ENCODE assay signal across 25 mouse cellular contexts in genomic region chr19:32737844-32738243, GRCm38 (mm10). TPM values are rescaled to one million over a fixed set of nuclear protein-coding genes. Genes with fewer than 3 reads are reported as not detected.
A peak's percentile ranks its signal among the peaks of the same experiment; 100 is the strongest.
DNase-seq lines count a peak whose midpoint lies in the region; ATAC-seq and TF ChIP-seq lines count a peak whose summit lies in the region.
"Had no signal": no experiment of that assay in that cellular context is flagged by ENCODE, and none has a peak within 500 bp of the region (broad histone marks: within the 10 kb centered on the region; RNA-seq: fewer than 3 reads in every experiment).

No protein-coding gene starts in this region.

- H3K36me3 ChIP-seq in midbrain, embryonic 11.5 days (ENCODE audit: control insufficient read depth, insufficient read depth, low read length) = no peaks in the 10 kb centered on the region
- H3K36me3 ChIP-seq in midbrain, postnatal 0 days (ENCODE audit: insufficient read depth, low read length) = no peaks in the 10 kb centered on the region
- H3K36me3 ChIP-seq: G1E; heart, embryonic 10.5 days; heart, embryonic 13.5 days had no signal

- H3K4me3 ChIP-seq in midbrain, embryonic 11.5 days (ENCODE audit: low read depth, low read length) = no peak overlapping the region
- H3K4me3 ChIP-seq in midbrain, postnatal 0 days (ENCODE audit: low read depth, low read length) = no peak overlapping the region
- no peak overlapping the region for H3K4me3 ChIP-seq in brown adipose tissue, adult 24 weeks (ENCODE audit: insufficient read depth, low read depth, low read length)
- H3K4me3 ChIP-seq: gastrocnemius, adult 2 months; heart, adult 2 months; heart, embryonic 10.5 days; heart, embryonic 13.5 days had no signal

- no peaks in the 10 kb centered on the region for H3K9me3 ChIP-seq in midbrain, embryonic 11.5 days (ENCODE audit: control insufficient read depth, low read length)
- no peaks in the 10 kb centered on the region for H3K9me3 ChIP-seq in midbrain, postnatal 0 days (ENCODE audit: low read length)
- H3K9me3 ChIP-seq: G1E; heart, embryonic 10.5 days; heart, embryonic 13.5 days had no signal

- no peak overlapping the region for H3K4me2 ChIP-seq in midbrain, embryonic 11.5 days
- no peak overlapping the region for H3K4me2 ChIP-seq in midbrain, postnatal 0 days (ENCODE audit: low read depth, low read length, poor library complexity, severe bottlenecking)
- H3K4me2 ChIP-seq: heart, embryonic 13.5 days; hindbrain, embryonic 14.5 days had no signal

- peak; percentile 27 for DNase-seq in heart, adult 11 months
- no peak for DNase-seq in heart, adult 18-20 months
- DNase-seq in midbrain, embryonic 11.5 days (ENCODE audit: low spot score, missing footprints) = peak; percentile 77
- no peak for DNase-seq in midbrain, postnatal 0 days (ENCODE audit: low spot score)
- no peak for DNase-seq in thymus, postnatal 0 days (ENCODE audit: low spot score)
- DNase-seq in Muller cell, postnatal 12 days (ENCODE audit: inconsistent ontology term) = no peak
- DNase-seq: adrenal gland, adult 8-10 months; adrenal gland, postnatal 25 days; B cell, adult 2 months; cerebellum, adult 18-20 months; cerebellum, adult 9-10 months; cerebellum, postnatal 14 days; forebrain, postnatal 0 days; gastrocnemius, adult 2 months; gastrocnemius, postnatal 14 days; heart, adult 2 months; heart, postnatal 14 days; heart, postnatal 4 days had no signal

- WGBS in midbrain, embryonic 11.5 days = 86% methylated on average over 7 of the region's 7 CpGs
- WGBS in midbrain, postnatal 0 days = 92% methylated on average over 7 of the region's 7 CpGs

- no peak overlapping the region for H3K27ac ChIP-seq in midbrain, embryonic 11.5 days (ENCODE audit: low read depth, low read length)
- H3K27ac ChIP-seq in midbrain, postnatal 0 days (ENCODE audit: low read depth, low read length) = no peak overlapping the region
- peak overlapping the region; percentile 34; the same call in 1 of the 2 replicates for H3K27ac ChIP-seq in brown adipose tissue, adult 24 weeks (replicated peaks; ENCODE audit: low read depth, low read length)
- H3K27ac ChIP-seq: gastrocnemius, adult 2 months; heart, adult 2 months; heart, embryonic 10.5 days; heart, embryonic 13.5 days; hindbrain, embryonic 14.5 days had no signal

- TF ChIP-seq CTCF in midbrain, postnatal 0 days (IDR thresholded peaks at IDR 0.05) = no peak

- no peak overlapping the region for H3K9ac ChIP-seq in midbrain, embryonic 11.5 days (ENCODE audit: low read length)
- no peak overlapping the region for H3K9ac ChIP-seq in midbrain, postnatal 0 days (replicated peaks; ENCODE audit: low read length, poor library complexity, severe bottlenecking)
- H3K9ac ChIP-seq: forebrain, postnatal 0 days; heart, embryonic 13.5 days; hindbrain, embryonic 14.5 days had no signal

- no peaks in the 10 kb centered on the region for H3K27me3 ChIP-seq in midbrain, embryonic 11.5 days (ENCODE audit: control insufficient read depth, insufficient read depth, low read length)
- no peaks in the 10 kb centered on the region for H3K27me3 ChIP-seq in midbrain, postnatal 0 days (ENCODE audit: insufficient read depth, low read length)
- H3K27me3 ChIP-seq: CH12.LX; heart, embryonic 13.5 days had no signal

- no peaks in the 10 kb centered on the region for H3K4me1 ChIP-seq in midbrain, embryonic 11.5 days (ENCODE audit: control insufficient read depth, insufficient read depth, low read length)
- H3K4me1 ChIP-seq in midbrain, postnatal 0 days (ENCODE audit: insufficient read depth, low read length) = no peaks in the 10 kb centered on the region
- peaks cover 5% of the 10 kb centered on the region; the same call in 1 of the 2 replicates for H3K4me1 ChIP-seq in brown adipose tissue, adult 24 weeks (ENCODE audit: control insufficient read depth, insufficient read depth, insufficient read length, low read length)
- H3K4me1 ChIP-seq: heart, embryonic 10.5 days; heart, embryonic 13.5 days had no signal

- ATAC-seq in midbrain, embryonic 11.5 days (ENCODE audit: low FRiP score) = no peak
- no peak for ATAC-seq in midbrain, postnatal 0 days (ENCODE audit: low FRiP score)
- ATAC-seq: forebrain, embryonic 14.5 days; forebrain, postnatal 0 days had no signal

RNA-seq across cellular contexts. Expression of gene Atad1, which starts 1.7 kb away (rescaled TPM):
- 10 to 100 TPM; 90.5 to 91.8 TPM for total RNA-seq in heart, adult 18-20 months (2021)
- 110 and 114 TPM in 2 replicates for polyA plus RNA-seq in midbrain, embryonic 11.5 days (2014; fragmentation: Nextera tagmentation; extraction: Ambion mirVana)
- 89.3 and 147 TPM in 2 replicates for total RNA-seq in midbrain, postnatal 0 days (2014; rRNA removed)
- 107 and 108 TPM in 2 replicates for polyA plus RNA-seq in midbrain, postnatal 0 days (2015; fragmentation: Nextera tagmentation; extraction: Ambion mirVana)
- polyA plus RNA-seq in brown adipose tissue, adult 24 weeks (2012; ENCODE audit: insufficient read depth, insufficient read length, missing spikeins) = 54.7 and 58.3 TPM in 2 replicates
- 76.7 and 77.8 TPM in 2 replicates for polyA plus RNA-seq in thymus, postnatal 0 days (2015; fragmentation: Nextera tagmentation; extraction: Ambion mirVana)

RNA-seq across cellular contexts. Expression of gene Pten, which starts 19.5 kb away (rescaled TPM):
- total RNA-seq in heart, adult 18-20 months (2021) = 10 to 100 TPM; 59.0 to 60.3 TPM
- 9.1 and 9.4 TPM in 2 replicates for polyA plus RNA-seq in midbrain, embryonic 11.5 days (2014; fragmentation: Nextera tagmentation; extraction: Ambion mirVana)
- 117 and 171 TPM in 2 replicates for total RNA-seq in midbrain, postnatal 0 days (2014; rRNA removed)
- polyA plus RNA-seq in midbrain, postnatal 0 days (2015; fragmentation: Nextera tagmentation; extraction: Ambion mirVana) = 12.6 and 14.0 TPM in 2 replicates
- 44.8 and 50.0 TPM in 2 replicates for polyA plus RNA-seq in brown adipose tissue, adult 24 weeks (2012; ENCODE audit: insufficient read depth, insufficient read length, missing spikeins)
- polyA plus RNA-seq in thymus, postnatal 0 days (2015; fragmentation: Nextera tagmentation; extraction: Ambion mirVana) = 17.7 and 22.9 TPM in 2 replicates

Comparison
In these comparisons a context has a peak if more than half of its experiments do, and no peak if none do; other contexts are left out.
1. DNase-seq: peak in heart, adult 11 months (single experiment) and midbrain, embryonic 11.5 days (single experiment); none in heart, adult 18-20 months (0 of 2), midbrain, postnatal 0 days (single experiment), thymus, postnatal 0 days (single experiment) and Muller cell, postnatal 12 days (single experiment).